In the genomic region with DNA sequence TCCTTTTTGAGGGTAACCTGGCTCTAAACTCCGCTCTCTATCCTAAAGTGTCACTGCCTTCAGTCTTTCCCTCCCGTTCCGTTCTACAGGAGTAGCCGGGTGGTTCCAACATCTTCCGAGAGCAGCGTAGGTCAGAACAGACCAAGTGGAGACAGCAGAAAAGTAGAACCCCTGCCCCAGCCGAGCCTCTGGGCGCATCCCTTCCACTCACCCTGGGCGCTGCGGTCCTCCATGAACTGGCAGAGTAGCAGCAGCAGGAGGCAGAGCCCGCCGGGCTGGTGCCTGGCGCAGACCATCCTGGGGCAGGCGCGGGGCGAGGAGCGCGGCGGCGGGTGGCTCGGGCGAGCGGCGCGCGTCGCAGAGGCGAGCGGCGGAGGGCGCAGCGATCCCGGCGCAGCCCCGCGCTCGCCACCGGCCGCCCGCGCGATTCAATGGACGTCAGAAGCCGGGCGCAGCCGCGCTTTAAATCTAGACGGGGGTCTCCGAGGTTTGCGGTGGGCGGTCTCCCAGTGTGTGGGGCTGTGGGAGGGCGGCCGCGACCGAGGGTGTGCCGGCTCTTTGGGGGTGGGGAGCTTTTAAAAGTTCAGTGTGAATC, we compare ENCODE assay signal across 8 mouse cellular contexts. TPM values are rescaled to one million over a fixed set of nuclear protein-coding genes. Genes with fewer than 3 reads are reported as not detected.
DNase-seq lines count a peak whose midpoint lies in the region; ATAC-seq and TF ChIP-seq lines count a peak whose summit lies in the region.

No protein-coding gene starts in this region.

- H3K4me3 ChIP-seq in ES-E14 (ENCODE audit: insufficient read depth in 1 of 2, low read depth in 1 of 2, low read length in 2 of 2, poor library complexity in 1 of 2, severe bottlenecking in 1 of 2), result peak overlapping the region; percentile 81 to 83
- peak overlapping the region; percentile 64 for H3K4me3 ChIP-seq in embryonic facial prominence, embryonic 10.5 days
- H3K4me3 ChIP-seq in heart, embryonic 14.5 days (ENCODE audit: control insufficient read depth in 1 of 2, insufficient read depth in 1 of 2, low read depth in 1 of 2, low read length in 2 of 2), result peak overlapping the region; percentile 64 to 68
- peak overlapping the region; percentile 56 for H3K4me3 ChIP-seq in small intestine, adult 2 months (ENCODE audit: low read depth, low read length)

- H3K4me1 ChIP-seq in ES-E14 (ENCODE audit: control insufficient read depth in 2 of 2, insufficient read depth in 2 of 2, low read length in 2 of 2, poor library complexity in 1 of 2), result peaks cover 0 to 3% of the 10 kb centered on the region in 2 experiments; a peak in 1 of 4 replicates
- peaks cover 42% of the 10 kb centered on the region for H3K4me1 ChIP-seq in embryonic facial prominence, embryonic 10.5 days
- H3K4me1 ChIP-seq in heart, embryonic 14.5 days (ENCODE audit: control insufficient read depth in 2 of 2, insufficient read depth in 2 of 2, low read length in 2 of 2), result peaks cover 8 to 10% of the 10 kb centered on the region in 2 experiments; a peak in 3 of 4 replicates
- peaks cover 9% of the 10 kb centered on the region for H3K4me1 ChIP-seq in small intestine, adult 2 months (ENCODE audit: control insufficient read depth, insufficient read depth, insufficient read length, low read length)

- H3K4me2 ChIP-seq in heart, embryonic 14.5 days (ENCODE audit: low read length), result peak overlapping the region; percentile 87

- TF ChIP-seq CTCF in small intestine, adult 2 months (IDR thresholded peaks at IDR 0.05; ENCODE audit: extremely low read depth, insufficient read length, insufficient replicate concordance, low read depth, low read length), result no peak

- H3K36me3 ChIP-seq in ES-E14 (ENCODE audit: control insufficient read depth, insufficient read depth, low read length, poor library complexity, severe bottlenecking), result no peaks in the 10 kb centered on the region
- H3K36me3 ChIP-seq in embryonic facial prominence, embryonic 10.5 days (replicated peaks), result peaks cover 7% of the 10 kb centered on the region; the same call in 1 of the 2 replicates
- no peaks in the 10 kb centered on the region for H3K36me3 ChIP-seq in heart, embryonic 14.5 days (ENCODE audit: control insufficient read depth, insufficient read depth, low read length)
- H3K36me3 ChIP-seq in small intestine, adult 2 months (ENCODE audit: control insufficient read depth, insufficient read depth, low read length), result no peaks in the 10 kb centered on the region

- no peak for TF ChIP-seq POLR2A in small intestine, adult 2 months (IDR thresholded peaks at IDR 0.05; ENCODE audit: low read depth, low read length)

- H3K27me3 ChIP-seq in embryonic facial prominence, embryonic 10.5 days (replicated peaks; ENCODE audit: low read depth, poor library complexity, severe bottlenecking), result peaks cover 75% of the 10 kb centered on the region
- peaks cover 18% of the 10 kb centered on the region for H3K27me3 ChIP-seq in heart, embryonic 14.5 days (ENCODE audit: control insufficient read depth, insufficient read depth, low read length)
- H3K27me3 ChIP-seq in small intestine, adult 2 months (ENCODE audit: control insufficient read depth, insufficient read depth, low read length), result peaks cover 60% of the 10 kb centered on the region

- peak; percentile 72 for DNase-seq in 3134 (ENCODE audit: extremely low read depth, insufficient read length, low spot score)
- peak; percentile 38 for DNase-seq in ES-E14 (ENCODE audit: low read depth, low spot score)
- DNase-seq in embryonic facial prominence, embryonic 10.5 days (ENCODE audit: low spot score), result peak; percentile 76
- DNase-seq in kidney, postnatal 4 days, result peak; percentile 56 to 69
- peak; percentile 60 for DNase-seq in mesoderm, embryonic 11.5 days (ENCODE audit: low read depth, low spot score)
- DNase-seq in frontal cortex, postnatal 14 days (ENCODE audit: low spot score in 2 of 2), result no peak

- peak; percentile 48; the same call in 1 of the 2 replicates for ATAC-seq in heart, embryonic 14.5 days (ENCODE audit: insufficient number of reproducible peaks, insufficient read depth, low FRiP score, low read depth)

- H3K27ac ChIP-seq in ES-E14 (ENCODE audit: insufficient read depth, low read depth, low read length, poor library complexity, severe bottlenecking), result no peak overlapping the region
- H3K27ac ChIP-seq in embryonic facial prominence, embryonic 10.5 days (replicated peaks), result peak overlapping the region; percentile 83
- H3K27ac ChIP-seq in heart, embryonic 14.5 days (replicated peaks in 1 of 2; ENCODE audit: control insufficient read depth in 1 of 2, insufficient read depth in 1 of 2, low read depth in 2 of 2, low read length in 2 of 2), result no peak overlapping the region
- H3K27ac ChIP-seq in small intestine, adult 2 months (ENCODE audit: insufficient read depth, low read depth, low read length), result no peak overlapping the region

- in situ Hi-C loops in ES-E14 (cut with MboI; ENCODE audit: low sequenced_read_pairs in 2 of 2, unreplicated experiment in 2 of 2), result loop anchor here in 1 of 2 experiments (10.0 kb wide), 1 partner anchor 584 kb away; no protein-coding TSS in a partner anchor

- under 1% methylated on average over 56 of the region's 56 CpGs for WGBS in embryonic facial prominence, embryonic 10.5 days
- WGBS in heart, embryonic 14.5 days, result under 1% methylated on average over 55 of the region's 56 CpGs
- WGBS in small intestine, adult 2 months, result under 1% methylated on average over 56 of the region's 56 CpGs

- peak overlapping the region; percentile 69 for H3K9ac ChIP-seq in ES-E14 (ENCODE audit: insufficient read depth, low read depth, low read length, poor library complexity, severe bottlenecking)
- peak overlapping the region; percentile 52 for H3K9ac ChIP-seq in heart, embryonic 14.5 days (ENCODE audit: low read length)

- no peaks in the 10 kb centered on the region for H3K9me3 ChIP-seq in ES-E14 (ENCODE audit: control insufficient read depth, insufficient read depth, low read depth, low read length)
- H3K9me3 ChIP-seq in embryonic facial prominence, embryonic 10.5 days, result no peaks in the 10 kb centered on the region
- H3K9me3 ChIP-seq in heart, embryonic 14.5 days (ENCODE audit: control insufficient read depth, low read length), result no peaks in the 10 kb centered on the region

TF ChIP-seq in ES-E14, 5 proteins besides CTCF, POLR2A, EP300 and RAD21:
- TF ChIP-seq HCFC1 (IDR thresholded peaks at IDR 0.05; ENCODE audit: borderline replicate concordance, insufficient read depth, low read length) (no peak), ZNF384 (IDR thresholded peaks at IDR 0.05; ENCODE audit: low read depth, low read length) (no peak), CHD2 (IDR thresholded peaks at IDR 0.05; ENCODE audit: low read depth, low read length) (no peak), MAFK (IDR thresholded peaks at IDR 0.05; ENCODE audit: insufficient read depth, low read depth, low read length) (no peak), ZC3H11A (IDR thresholded peaks at IDR 0.05; ENCODE audit: borderline replicate concordance, low read depth, low read length) (no peak)

RNA-seq across cellular contexts. Expression of a gene that starts 0.4 kb away (rescaled TPM):
- total RNA-seq in ES-E14 (2012; rRNA removed), result 7.2 and 16.6 TPM in 2 replicates
- polyA plus RNA-seq in embryonic facial prominence, embryonic 10.5 days (2016; fragmentation: Nextera tagmentation; extraction: Ambion mirVana), result 9.4 and 10.7 TPM in 2 replicates
- polyA plus RNA-seq in heart, embryonic 14.5 days (2014; fragmentation: Nextera tagmentation; extraction: Ambion mirVana), result 3.2 and 5.8 TPM in 2 replicates
- 1.5 and 4.4 TPM in 2 replicates for polyA plus RNA-seq in small intestine, adult 2 months (2012; rRNA removed)

Comparison
In these comparisons a context has a peak if more than half of its experiments do, and no peak if none do; other contexts are left out.
1. DNase-seq: peak in 3134 (single experiment), ES-E14 (single experiment), embryonic facial prominence, embryonic 10.5 days (single experiment), kidney, postnatal 4 days (2 of 2) and mesoderm, embryonic 11.5 days (single experiment); none in frontal cortex, postnatal 14 days (0 of 2).
2. Peak in every context shown above with its lines, with median percentiles within 50 percentile points of each other: H3K4me3 ChIP-seq.